Mouse (Mus musculus) CH12.LX (cell line): ENCODE data around the gene Fem1b. TPM values are rescaled to one million over a fixed set of nuclear protein-coding genes. Genes with fewer than 3 reads are reported as not detected.

ENCODE experiments used
- DNase-seq: peaks from one replicate; pipeline ENCODE4 v3.0.0-alpha.2; 2013; ENCODE audit errors: extremely low read depth
- H3K27ac ChIP-seq: 2 replicates; pipeline ENCODE4 v1.5.1; 2012; ENCODE audit warnings: low read depth, mild to moderate bottlenecking, control low read depth, moderate library complexity; ENCODE audit not compliant: insufficient read depth
- H3K27me3 ChIP-seq: replicated peaks from 2 replicates; pipeline ENCODE3; 2012; ENCODE audit warnings: inconsistent platforms
- H3K36me3 ChIP-seq, 2 experiments: replicated peaks in 1 of 2; 2 replicates each; pipeline versions ENCODE3 to v1.6.1; 2012; ENCODE audit warnings: inconsistent platforms in 1 of 2, low read length in 1 of 2, mild to moderate bottlenecking in 1 of 2, mixed read lengths in 1 of 2, moderate library complexity in 1 of 2; ENCODE audit not compliant: control insufficient read depth in 1 of 2, insufficient read depth in 1 of 2
- H3K4me1 ChIP-seq, 2 experiments: 2 replicates each; pipeline ENCODE4 v1.6.1; 2012; ENCODE audit warnings: inconsistent platforms in 1 of 2, moderate library complexity in 1 of 2; ENCODE audit not compliant: insufficient read depth in 2 of 2, control insufficient read depth in 1 of 2
- H3K4me2 ChIP-seq: 2 replicates; pipeline ENCODE4 v1.6.1; 2012; ENCODE audit warnings: low read depth, mild to moderate bottlenecking, control low read depth; ENCODE audit not compliant: poor library complexity, insufficient read depth, severe bottlenecking
- H3K4me3 ChIP-seq, 3 experiments: fragments of 150-350 bp in 1 of 3; sonication (generic) in 1 of 3; replicated peaks in 1 of 3; 2 replicates each; pipeline versions ENCODE3 to v1.5.1; 2011 to 2012; ENCODE audit warnings: low read depth in 2 of 3, low read length in 2 of 3, mild to moderate bottlenecking in 2 of 3, moderate library complexity in 2 of 3, control low read depth in 1 of 3, improper control_type of control experiment in 1 of 3, inconsistent platforms in 1 of 3, mixed read lengths in 1 of 3; ENCODE audit not compliant: poor library complexity in 1 of 3
- H3K79me2 ChIP-seq: replicated peaks from 2 replicates; pipeline ENCODE4 v1.6.1; 2012; ENCODE audit warnings: mild to moderate bottlenecking, moderate library complexity; ENCODE audit not compliant: control insufficient read depth, poor library complexity, insufficient read depth, severe bottlenecking; ENCODE audit errors: extremely low read depth
- H3K9ac ChIP-seq: 2 replicates; pipeline ENCODE4 v1.6.1; 2012; ENCODE audit warnings: low read depth, mild to moderate bottlenecking, control low read depth, moderate library complexity; ENCODE audit not compliant: insufficient read depth
- H3K9me3 ChIP-seq: replicated peaks from 2 replicates; pipeline ENCODE3; 2012; ENCODE audit warnings: low read length, inconsistent platforms, mixed read lengths
- CHD1 ChIP-seq: IDR thresholded peaks from 2 replicates; pipeline ENCODE4 v1.6.1; 2012; ENCODE audit warnings: low read depth, low read length, improper control_type of control experiment, inconsistent platforms
- CHD2 ChIP-seq: IDR thresholded peaks from 2 replicates; pipeline ENCODE4 v1.6.1; 2011; ENCODE audit warnings: low read length, improper control_type of control experiment
- CTCF ChIP-seq, 2 experiments: IDR thresholded peaks in 1 of 2; conservative IDR thresholded peaks in 1 of 2; 2 replicates each; pipeline ENCODE4 v1.5.1; 2011 to 2012; ENCODE audit warnings: low read depth in 2 of 2, low read length in 2 of 2, improper control_type of control experiment in 1 of 2, inconsistent platforms in 1 of 2, mild to moderate bottlenecking in 1 of 2, moderate library complexity in 1 of 2
- E2F4 ChIP-seq: IDR thresholded peaks from 2 replicates; pipeline ENCODE4 v1.6.1; 2011; ENCODE audit warnings: low read depth, low read length, improper control_type of control experiment; ENCODE audit not compliant: insufficient replicate concordance
- ETS1 ChIP-seq: conservative IDR thresholded peaks from 2 replicates; pipeline ENCODE4 v1.6.1; 2012; ENCODE audit warnings: low read depth, mild to moderate bottlenecking, inconsistent platforms, low read length, improper control_type of control experiment, moderate library complexity
- GABPA ChIP-seq: IDR thresholded peaks from 2 replicates; pipeline ENCODE4 v1.6.1; 2012; ENCODE audit warnings: low read depth, low read length, improper control_type of control experiment, inconsistent platforms; ENCODE audit not compliant: insufficient replicate concordance
- KAT2A ChIP-seq: IDR thresholded peaks from 2 replicates; pipeline ENCODE4 v1.6.1; 2012; ENCODE audit warnings: low read length, improper control_type of control experiment, inconsistent platforms; ENCODE audit not compliant: insufficient replicate concordance
- MAX ChIP-seq: IDR thresholded peaks from 2 replicates; pipeline ENCODE4 v1.6.1; 2011; ENCODE audit warnings: low read length, improper control_type of control experiment
- MAZ ChIP-seq: IDR thresholded peaks from 2 replicates; pipeline ENCODE4 v1.6.1; 2012; ENCODE audit warnings: low read depth, mild to moderate bottlenecking, inconsistent platforms, low read length, improper control_type of control experiment, moderate library complexity
- MYC ChIP-seq: IDR thresholded peaks from 2 replicates; pipeline ENCODE4 v1.6.1; 2011; ENCODE audit warnings: low read depth, mild to moderate bottlenecking, improper control_type of control experiment, low read length
- PAX5 ChIP-seq: IDR thresholded peaks from 2 replicates; pipeline ENCODE4 v1.6.1; 2012; ENCODE audit warnings: low read length, inconsistent platforms, mixed read lengths
- RCOR1 ChIP-seq: conservative IDR thresholded peaks from 2 replicates; pipeline ENCODE4 v1.6.1; 2012; ENCODE audit warnings: low read depth, mild to moderate bottlenecking, inconsistent platforms, low read length, improper control_type of control experiment
- SIN3A ChIP-seq: IDR thresholded peaks from 2 replicates; pipeline ENCODE4 v1.6.1; 2012; ENCODE audit warnings: low read length, improper control_type of control experiment, inconsistent platforms
- SMC3 ChIP-seq: IDR thresholded peaks from 2 replicates; pipeline ENCODE4 v1.6.1; 2011; ENCODE audit warnings: low read depth, low read length, improper control_type of control experiment
- USF1 ChIP-seq: IDR thresholded peaks from 2 replicates; pipeline ENCODE4 v1.6.1; 2014; ENCODE audit warnings: low read depth, mild to moderate bottlenecking, inconsistent platforms, low read length, improper control_type of control experiment
- USF2 ChIP-seq: conservative IDR thresholded peaks from 2 replicates; pipeline ENCODE4 v1.6.1; 2011; ENCODE audit warnings: low read depth, low read length, improper control_type of control experiment
- ZMIZ1 ChIP-seq: IDR thresholded peaks from 2 replicates; pipeline ENCODE4 v1.6.1; 2012; ENCODE audit warnings: low read depth, mild to moderate bottlenecking, inconsistent platforms, low read length, improper control_type of control experiment
- ZNF384 ChIP-seq: IDR thresholded peaks from 2 replicates; pipeline ENCODE4 v1.6.1; 2012; ENCODE audit warnings: low read depth, low read length, improper control_type of control experiment, inconsistent platforms
- dilution Hi-C: fragments of 300-500 bp; cut with MboI; formaldehyde crosslinking; loops from 2 replicates; pipeline ENCODE4 v1.14.3; 2020; ENCODE audit warnings: low sequenced_read_pairs; ENCODE audit not compliant: extremely low pct_unique_long_range_greater_than_20kb, extremely low pct_ligation_motif_present
- in situ Hi-C: fragments of 300-500 bp; cut with MboI; formaldehyde crosslinking; loops from 3 replicates; pipeline ENCODE4 v1.14.3; 2019; ENCODE audit warnings: low sequenced_read_pairs, low pct_ligation_motif_present, low pct_unique_long_range_greater_than_20kb, mixed read lengths
- polyA plus RNA-seq: library from polyadenylated mRNA; unstranded; fragments of >175 nt; gene quantifications from 2 replicates; pipeline ENCODE4 v1.2.1, GENCODE M21; 2012; ENCODE audit warnings: low read depth; ENCODE audit not compliant: insufficient read length
- total RNA-seq, 2 experiments: library from RNA; depleted of rRNA; stranded (reverse); fragments of 300-350 nt in 1 of 2; fragments of >200 nt in 1 of 2; gene quantifications; 2 replicates each; pipeline ENCODE4 v1.2.3; 2012 to 2014

Fem1b gene
- total and polyA plus RNA-seq, 3 experiments: 26.8 to 34.6 (median 30.1) TPM

GRCm38 (mm10) chr9:62816323-62817098, 4.8 kb upstream of the Fem1b start (continued):
- TF ChIP-seq CHD2: 0 out of 2 replicates have a peak, but pooled peaks have one; percentile 17
- TF ChIP-seq PAX5: no peak
- no peak for TF ChIP-seq KAT2A
- no peak for TF ChIP-seq ZMIZ1
- TF ChIP-seq MAZ: no peak
- no peak for TF ChIP-seq GABPA
- no peak for TF ChIP-seq MYC
- TF ChIP-seq SMC3: no peak
- TF ChIP-seq RCOR1: peak; percentile 66; the same call in 1 of the 2 replicates
- 0 out of 2 replicates have a peak, but pooled peaks have one; percentile 82 for TF ChIP-seq SIN3A
- TF ChIP-seq ZNF384: no peak
- TF ChIP-seq USF2: no peak
- TF ChIP-seq USF1: no peak
- no peak for TF ChIP-seq E2F4
- TF ChIP-seq CTCF (conservative IDR thresholded peaks at IDR 0.05 in 1 of 2, IDR thresholded peaks at IDR 0.05 in 1 of 2; ENCODE audit: low read depth in 2 of 2, low read length in 2 of 2): no peak

GRCm38 (mm10) chr9:62814751-62815150, 3.0 kb upstream of the Fem1b start:
- no peak overlapping the region for H3K9ac ChIP-seq
- no peaks in the 10 kb centered on the region for H3K36me3 ChIP-seq
- in situ Hi-C loops: loop anchor here (25.0 kb wide), 1 partner anchor 573 kb away; the partner anchor contains the start of genes 2300009A05Rik and Map2k5

More at GRCm38 (mm10) chr9:62814751-62815150, 3.0 kb upstream of the Fem1b start:
- Histone ChIP-seq H3K27ac (no peak overlapping the region), H3K4me3 (no peak overlapping the region), H3K27me3 (no peaks in the 10 kb centered on the region), H3K79me2 (peaks cover 17% of the 10 kb centered on the region), H3K4me2 (no peak overlapping the region), H3K9me3 (no peaks in the 10 kb centered on the region), H3K4me1 (peaks cover 18 to 56% of the 10 kb centered on the region in 2 experiments)
- dilution Hi-C loops: no loop called here
- no peak for TF ChIP-seq MAX
- no peak for TF ChIP-seq ZMIZ1
- no peak for TF ChIP-seq CHD1
- no peak for TF ChIP-seq ETS1
- no peak for DNase-seq
